Mouse (Mus musculus) urinary bladder, postnatal 14 days (tissue): ENCODE measurements at regions not wholly inside any gene's neighbourhood (a gene's known extent, or its start where the extent isn't known, plus 50 kb on each side); places are given as distances from the start of the nearest gene placed in this dataset.
A peak's percentile ranks its signal among the peaks of the same experiment; 100 is the strongest.

Experiments
- DNase-seq: peaks from one replicate; pipeline ENCODE4 v3.0.0; 2021; ENCODE audit warnings: low spot score

GRCm38 (mm10) chr12:104567622-104568021 is 94.5 kb upstream of the Gsc start:
- DNase-seq, result no peak

DNA sequence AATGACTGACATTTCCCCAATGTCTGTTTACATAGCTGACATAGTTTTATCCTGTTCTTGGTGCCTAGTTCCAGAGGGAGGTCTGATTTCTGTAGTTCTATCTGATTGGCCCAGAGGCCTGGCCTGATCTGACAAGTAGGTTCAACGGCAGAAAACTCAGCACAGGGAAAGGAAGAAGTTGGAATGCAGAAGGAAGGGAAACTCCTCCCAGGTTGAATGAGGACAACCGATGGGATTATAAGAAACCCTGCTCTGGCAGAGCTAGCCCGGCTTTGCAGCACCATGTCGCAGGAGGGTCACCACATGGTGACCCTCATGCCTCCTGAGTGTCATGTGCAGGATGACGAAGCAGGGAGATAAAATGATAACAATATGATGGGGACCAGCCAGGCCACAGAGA is 89.8 kb upstream of the Gsc start:
- DNase-seq, result no peak

- peak; percentile 27 for DNase-seq
Observed at GRCm38 (mm10) chr12:104560934-104561565, 87.9 kb upstream of the Gsc start.

DNA sequence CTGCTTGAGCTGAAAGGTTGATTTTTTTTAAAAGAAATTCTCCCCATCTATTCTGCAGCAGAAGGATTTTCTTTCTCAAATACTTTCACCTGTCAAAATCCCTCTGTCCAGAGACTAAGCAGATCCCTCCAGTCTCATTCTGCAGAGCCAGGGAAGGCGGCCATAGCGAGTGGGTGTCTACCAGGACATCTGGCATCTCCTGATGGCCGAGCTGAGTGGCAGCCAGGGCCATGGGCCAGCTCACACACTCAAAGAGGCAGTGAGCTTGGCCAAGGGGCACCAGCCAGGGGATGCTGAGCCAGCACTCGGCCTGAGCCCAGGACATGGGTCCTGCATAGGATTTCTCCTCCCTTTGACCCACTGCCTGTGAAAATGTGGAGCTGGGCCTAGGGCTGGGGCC is 84.6 kb upstream of the Gsc start:
- no peak for DNase-seq

- no peak for DNase-seq
Observed at GRCm38 (mm10) chr12:104557307-104557706, 84.2 kb upstream of the Gsc start.

DNA sequence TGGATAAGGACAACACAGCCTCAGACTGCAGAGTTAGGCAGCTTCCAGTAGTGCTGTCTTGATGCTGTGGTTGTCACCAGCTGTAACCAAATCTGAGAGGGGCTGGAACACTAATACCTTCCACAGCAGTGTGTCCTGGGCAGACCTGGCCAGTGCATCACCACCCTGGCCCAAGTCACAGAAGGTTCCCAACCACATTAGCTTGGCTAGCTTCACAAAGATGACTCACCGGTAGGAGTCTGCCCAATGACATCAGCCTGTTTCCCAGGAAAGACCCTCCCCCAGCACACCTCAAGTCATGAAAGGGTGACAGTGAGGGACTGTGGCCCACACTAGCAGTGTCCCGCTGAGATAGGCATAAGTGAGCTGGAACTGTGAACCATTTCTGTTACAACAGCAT is 75.5 kb upstream of the Gsc start:
- no peak for DNase-seq

DNA sequence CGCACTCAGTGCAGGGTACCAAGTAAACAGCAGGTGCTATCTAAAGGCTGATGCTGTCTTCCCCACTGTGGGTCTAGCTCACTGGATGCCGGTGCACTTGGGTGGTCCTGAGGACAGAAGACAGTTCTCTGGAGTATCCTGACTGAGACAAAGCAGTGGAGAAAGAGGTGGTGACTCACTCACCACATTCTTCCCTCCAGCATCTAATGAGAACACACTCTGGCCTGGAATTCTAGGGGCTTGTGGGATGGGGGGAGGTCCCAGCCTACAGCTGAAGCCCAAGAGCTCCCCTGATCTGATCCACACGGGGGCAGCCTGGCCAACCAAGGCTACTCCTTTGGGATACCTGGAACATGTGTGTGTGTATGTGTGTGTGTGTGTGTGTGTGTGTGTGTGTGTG is 74.4 kb upstream of the Gsc start:
- no peak for DNase-seq

DNA sequence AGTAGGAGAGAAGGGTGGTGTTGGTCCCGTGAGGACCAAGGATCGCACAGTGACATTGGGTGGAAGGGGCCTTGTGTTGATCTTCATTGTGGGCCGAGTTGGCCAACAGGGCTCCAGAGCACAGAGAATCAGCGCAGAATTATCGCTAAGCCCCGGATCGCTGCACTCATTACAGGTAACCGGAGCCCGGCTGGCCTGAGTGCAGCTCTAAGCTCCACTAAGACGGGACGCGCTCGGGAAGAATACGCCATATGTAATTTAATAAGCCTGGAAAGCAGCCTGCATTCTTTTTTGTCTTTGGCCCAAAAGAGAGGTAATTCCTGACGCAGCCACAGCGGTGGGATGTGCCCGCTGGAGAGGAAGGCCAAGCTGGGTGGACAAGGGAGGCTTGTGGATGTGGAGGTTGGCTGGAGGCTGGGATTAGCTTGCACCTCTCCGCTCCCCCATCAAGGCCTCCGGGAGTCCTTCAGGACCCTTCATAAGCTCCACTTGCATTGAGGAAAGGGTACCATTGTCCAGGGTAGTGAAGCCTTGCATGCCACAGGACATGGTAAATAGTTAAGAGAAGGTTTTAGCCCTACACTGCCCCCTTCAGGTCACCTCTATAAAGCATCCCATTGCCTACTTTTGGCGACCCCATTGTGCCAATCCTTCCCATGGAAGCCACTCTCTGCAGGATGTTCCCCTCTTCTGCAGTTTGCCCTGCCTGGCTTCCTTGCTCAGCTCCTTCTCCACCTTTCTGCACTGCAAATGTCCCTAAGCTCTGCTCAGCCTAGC is 73.1 kb upstream of the Gsc start:
- no peak for DNase-seq

DNA sequence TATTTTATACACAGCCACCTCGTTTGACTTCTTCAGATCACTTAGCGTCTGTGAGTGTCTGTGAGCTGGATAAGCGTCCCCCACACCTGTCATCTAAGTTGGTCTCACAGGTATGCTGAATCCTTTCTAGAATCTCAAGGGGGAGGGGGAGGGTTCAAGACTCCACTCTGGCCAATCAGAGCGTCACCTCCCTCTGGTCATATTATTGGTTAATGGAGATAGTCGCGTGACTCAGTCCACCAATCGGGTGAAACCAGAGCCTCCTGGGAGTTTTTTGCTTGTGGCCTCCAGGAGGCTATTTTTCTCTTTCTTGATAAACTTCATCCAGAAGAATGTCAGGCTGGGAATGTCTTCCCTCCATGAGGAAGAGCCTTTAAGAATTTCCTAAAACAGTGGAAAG is 66.8 kb upstream of the Gsc start:
- no peak for DNase-seq

DNA sequence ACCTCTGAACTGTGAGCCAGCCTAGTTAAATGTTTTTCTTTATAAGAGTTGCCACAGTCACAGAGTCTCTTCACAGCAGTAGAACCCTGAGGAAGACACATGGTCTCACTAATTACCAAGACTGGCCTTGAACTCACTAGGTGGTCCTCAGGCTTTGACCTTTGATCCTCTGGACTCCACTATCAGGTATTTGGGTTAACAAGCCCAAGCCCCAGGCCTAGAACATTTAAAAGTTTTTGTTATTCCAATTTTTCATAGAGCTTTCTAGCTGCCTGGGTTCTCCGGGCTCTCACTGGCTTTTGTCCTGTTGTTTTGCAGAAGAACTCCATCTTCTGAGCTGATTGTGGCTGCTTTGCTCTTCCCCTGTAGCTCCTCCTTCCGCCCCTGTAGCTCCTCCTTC is 65.3 kb upstream of the Gsc start:
- no peak for DNase-seq

DNA sequence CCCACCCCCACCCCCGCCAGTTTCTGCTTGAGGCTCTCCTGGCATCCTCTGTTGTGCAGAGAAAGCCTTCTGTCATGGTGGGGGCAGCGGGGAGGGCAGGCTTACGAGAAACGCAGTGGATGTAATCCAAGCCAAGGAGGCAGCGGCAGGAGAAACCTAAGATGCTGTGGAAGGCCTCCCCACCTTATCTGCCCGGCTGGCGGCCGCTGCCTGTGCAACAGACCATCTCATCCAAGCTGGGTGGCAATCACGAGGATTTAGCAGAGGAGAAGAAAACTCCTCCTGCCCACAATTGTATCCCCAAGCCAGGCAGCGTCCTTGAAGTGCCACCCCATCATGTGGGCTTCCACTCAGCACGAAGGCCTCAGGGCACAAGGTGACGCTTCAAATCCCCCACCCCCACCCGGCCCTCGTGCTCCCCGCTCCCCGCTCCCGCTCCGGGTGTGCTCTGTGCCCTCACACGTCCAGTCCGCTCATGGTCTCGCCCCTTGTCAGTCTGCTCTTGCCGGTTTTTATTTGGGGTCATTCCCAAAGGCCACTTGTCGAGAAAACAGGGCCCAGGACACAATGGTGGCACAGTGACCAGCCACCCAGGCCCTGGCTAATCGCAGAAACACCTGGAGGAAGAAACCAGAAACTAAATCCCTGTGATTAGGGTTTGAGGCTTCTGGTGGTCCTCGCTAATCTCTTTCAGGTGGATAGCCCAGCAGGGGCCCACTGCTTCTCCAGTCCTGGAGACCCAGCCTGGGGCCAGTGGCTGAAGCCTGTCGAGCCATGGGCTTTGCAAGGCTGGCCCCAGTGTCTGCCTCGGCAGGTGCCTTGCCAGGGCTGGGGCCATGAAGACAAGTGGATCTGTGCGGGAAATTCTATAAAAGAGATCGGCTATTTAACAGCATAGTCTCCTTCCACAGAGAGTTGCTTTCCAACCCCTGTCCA is 58.6 kb upstream of the Gsc start:
- DNase-seq, result no peak

- DNase-seq, result no peak
Observed at GRCm38 (mm10) chr12:104530586-104530985, 57.5 kb upstream of the Gsc start.
